Mouse (Mus musculus): Measurements from ENCODE around the gene Olfr1106. TPM values are rescaled to one million over a fixed set of nuclear protein-coding genes. Genes with fewer than 3 reads are reported as not detected.

Gene Olfr1106
- not detected in 2 replicates for polyA plus RNA-seq (2014; fragmentation: Nextera tagmentation; extraction: Ambion mirVana)

GRCm38 (mm10) chr2:87052173-87052572 is at the start of gene Olfr1106:
Gene Olfr1106 (minus strand): TSS chr2:87052273.
- Histone ChIP-seq H3K27me3 (ENCODE audit: control insufficient read depth, insufficient read depth, low read length) (no peaks in the 10 kb centered on the region), H3K4me1 (ENCODE audit: control insufficient read depth, insufficient read depth, low read length) (no peaks in the 10 kb centered on the region), H3K4me3 (ENCODE audit: low read depth, low read length) (no peak within 1 kb of the TSS), H3K36me3 (ENCODE audit: control insufficient read depth, insufficient read depth, low read length) (no peaks in the 10 kb centered on the region), H3K27ac (ENCODE audit: low read length) (no peak within 1 kb of the TSS), H3K4me2 (replicated peaks; ENCODE audit: low read depth, low read length) (no peak within 1 kb of the TSS), H3K9me3 (ENCODE audit: control insufficient read depth, low read depth, low read length) (no peaks in the 10 kb centered on the region), H3K9ac (replicated peaks; ENCODE audit: low read depth, low read length) (no peak within 1 kb of the TSS)
- WGBS, result 78% methylated on average over 1 of the region's 1 CpGs
- ATAC-seq (ENCODE audit: insufficient number of reproducible peaks, insufficient read depth, low FRiP score, low read depth), result no peak

GRCm38 (mm10) chr2:87095908-87096307 is 43.8 kb upstream of the Olfr1106 start, which contains the start of gene Olfr1109:
Gene Olfr1109 (minus strand): TSS chr2:87096008.
- H3K4me1 ChIP-seq (ENCODE audit: control insufficient read depth, insufficient read depth, low read length), result no peaks in the 10 kb centered on the region
- no peaks in the 10 kb centered on the region for H3K9me3 ChIP-seq (ENCODE audit: control insufficient read depth, low read depth, low read length)
- H3K27ac ChIP-seq (ENCODE audit: low read length), result no peak within 1 kb of the TSS
- no peak for ATAC-seq (ENCODE audit: insufficient number of reproducible peaks, insufficient read depth, low FRiP score, low read depth)
- H3K27me3 ChIP-seq (ENCODE audit: control insufficient read depth, insufficient read depth, low read length), result no peaks in the 10 kb centered on the region
- H3K4me3 ChIP-seq (ENCODE audit: low read depth, low read length), result no peak within 1 kb of the TSS
- no peaks in the 10 kb centered on the region for H3K36me3 ChIP-seq (ENCODE audit: control insufficient read depth, insufficient read depth, low read length)
- WGBS, result 80% methylated on average over 1 of the region's 1 CpGs
- no peak within 1 kb of the TSS for H3K9ac ChIP-seq (replicated peaks; ENCODE audit: low read depth, low read length)
- no peak within 1 kb of the TSS for H3K4me2 ChIP-seq (replicated peaks; ENCODE audit: low read depth, low read length)

- Histone ChIP-seq H3K36me3 (ENCODE audit: control insufficient read depth, insufficient read depth, low read length) (no peaks in the 10 kb centered on the region), H3K27ac (ENCODE audit: low read length) (no peak within 1 kb of the TSS), H3K27me3 (ENCODE audit: control insufficient read depth, insufficient read depth, low read length) (no peaks in the 10 kb centered on the region), H3K9me3 (ENCODE audit: control insufficient read depth, low read depth, low read length) (no peaks in the 10 kb centered on the region), H3K4me2 (replicated peaks; ENCODE audit: low read depth, low read length) (no peak within 1 kb of the TSS), H3K4me3 (ENCODE audit: low read depth, low read length) (no peak within 1 kb of the TSS), H3K9ac (replicated peaks; ENCODE audit: low read depth, low read length) (no peak within 1 kb of the TSS), H3K4me1 (ENCODE audit: control insufficient read depth, insufficient read depth, low read length) (no peaks in the 10 kb centered on the region)
- no peak for ATAC-seq (ENCODE audit: insufficient number of reproducible peaks, insufficient read depth, low FRiP score, low read depth)
- WGBS, result 88% methylated on average over 1 of the region's 1 CpGs
Measured at GRCm38 (mm10) chr2:87075717-87076116, 23.6 kb upstream of the Olfr1106 start, which contains the start of gene Olfr1107. Gene Olfr1107 (minus strand): TSS chr2:87075817.

GRCm38 (mm10) chr2:87036431-87036830 is 15.6 kb downstream of the Olfr1106 start, which contains the start of gene Olfr1105:
Gene Olfr1105 (minus strand): TSS chr2:87036531.
- H3K9ac ChIP-seq (replicated peaks; ENCODE audit: low read depth, low read length), result no peak within 1 kb of the TSS
- no peaks in the 10 kb centered on the region for H3K27me3 ChIP-seq (ENCODE audit: control insufficient read depth, insufficient read depth, low read length)
- no peak within 1 kb of the TSS for H3K27ac ChIP-seq (ENCODE audit: low read length)
- no peak within 1 kb of the TSS for H3K4me3 ChIP-seq (ENCODE audit: low read depth, low read length)
- no peaks in the 10 kb centered on the region for H3K9me3 ChIP-seq (ENCODE audit: control insufficient read depth, low read depth, low read length)
- no peak within 1 kb of the TSS for H3K4me2 ChIP-seq (replicated peaks; ENCODE audit: low read depth, low read length)
- no peaks in the 10 kb centered on the region for H3K36me3 ChIP-seq (ENCODE audit: control insufficient read depth, insufficient read depth, low read length)
- no peak for ATAC-seq (ENCODE audit: insufficient number of reproducible peaks, insufficient read depth, low FRiP score, low read depth)
- H3K4me1 ChIP-seq (ENCODE audit: control insufficient read depth, insufficient read depth, low read length), result no peaks in the 10 kb centered on the region

GRCm38 (mm10) chr2:87026980-87027379 is 25.1 kb downstream of the Olfr1106 start, which contains the start of gene Olfr1104:
Gene Olfr1104 (minus strand): TSS chr2:87027080.
- 73% methylated on average over 1 of the region's 1 CpGs for WGBS
- H3K27ac ChIP-seq (ENCODE audit: low read length), result no peak within 1 kb of the TSS
- H3K27me3 ChIP-seq (ENCODE audit: control insufficient read depth, insufficient read depth, low read length), result no peaks in the 10 kb centered on the region
- no peak for ATAC-seq (ENCODE audit: insufficient number of reproducible peaks, insufficient read depth, low FRiP score, low read depth)
- no peaks in the 10 kb centered on the region for H3K9me3 ChIP-seq (ENCODE audit: control insufficient read depth, low read depth, low read length)
- H3K4me2 ChIP-seq (replicated peaks; ENCODE audit: low read depth, low read length), result no peak within 1 kb of the TSS
- H3K36me3 ChIP-seq (ENCODE audit: control insufficient read depth, insufficient read depth, low read length), result no peaks in the 10 kb centered on the region
- no peak within 1 kb of the TSS for H3K4me3 ChIP-seq (ENCODE audit: low read depth, low read length)
- no peaks in the 10 kb centered on the region for H3K4me1 ChIP-seq (ENCODE audit: control insufficient read depth, insufficient read depth, low read length)
- no peak within 1 kb of the TSS for H3K9ac ChIP-seq (replicated peaks; ENCODE audit: low read depth, low read length)

GRCm38 (mm10) chr2:86998098-86998497 is 54.0 kb downstream of the Olfr1106 start, which contains the start of gene Olfr1102:
Gene Olfr1102 (plus strand): TSS chr2:86998398.
- ATAC-seq (ENCODE audit: insufficient number of reproducible peaks, insufficient read depth, low FRiP score, low read depth), result no peak
- H3K4me1 ChIP-seq (ENCODE audit: control insufficient read depth, insufficient read depth, low read length), result no peaks in the 10 kb centered on the region
- no peak within 1 kb of the TSS for H3K4me2 ChIP-seq (replicated peaks; ENCODE audit: low read depth, low read length)
- H3K27me3 ChIP-seq (ENCODE audit: control insufficient read depth, insufficient read depth, low read length), result no peaks in the 10 kb centered on the region
- H3K9me3 ChIP-seq (ENCODE audit: control insufficient read depth, low read depth, low read length), result no peaks in the 10 kb centered on the region
- H3K27ac ChIP-seq (ENCODE audit: low read length), result no peak within 1 kb of the TSS
- no peak within 1 kb of the TSS for H3K9ac ChIP-seq (replicated peaks; ENCODE audit: low read depth, low read length)
- H3K36me3 ChIP-seq (ENCODE audit: control insufficient read depth, insufficient read depth, low read length), result no peaks in the 10 kb centered on the region
- H3K4me3 ChIP-seq (ENCODE audit: low read depth, low read length), result no peak within 1 kb of the TSS

Other genes starting within 250 kb of the Olfr1106 start
- gene Olfr141, start 242.3 kb downstream of the Olfr1106 start, polyA plus RNA-seq (2014; fragmentation: Nextera tagmentation; extraction: Ambion mirVana), result not detected in 2 replicates
- gene Olfr1094, start 227.6 kb downstream of the Olfr1106 start, polyA plus RNA-seq (2014; fragmentation: Nextera tagmentation; extraction: Ambion mirVana), result not detected in 2 replicates
- gene Olfr1095, start 200.6 kb downstream of the Olfr1106 start, polyA plus RNA-seq (2014; fragmentation: Nextera tagmentation; extraction: Ambion mirVana), result not detected in 2 replicates
- gene Gm13723, start 177.5 kb downstream of the Olfr1106 start, polyA plus RNA-seq (2014; fragmentation: Nextera tagmentation; extraction: Ambion mirVana), result not detected in 2 replicates
- not detected in 2 replicates for gene Olfr1097, start 160.1 kb downstream of the Olfr1106 start, polyA plus RNA-seq (2014; fragmentation: Nextera tagmentation; extraction: Ambion mirVana)
- gene Olfr1098, start 127.7 kb downstream of the Olfr1106 start, polyA plus RNA-seq (2014; fragmentation: Nextera tagmentation; extraction: Ambion mirVana), result not detected in 2 replicates
- not detected in 2 replicates for gene Olfr1099, start 91.6 kb downstream of the Olfr1106 start, polyA plus RNA-seq (2014; fragmentation: Nextera tagmentation; extraction: Ambion mirVana)
- gene Olfr1100, start 72.3 kb downstream of the Olfr1106 start, polyA plus RNA-seq (2014; fragmentation: Nextera tagmentation; extraction: Ambion mirVana), result not detected in 2 replicates
- not detected in 2 replicates for gene Olfr1101, start 61.1 kb downstream of the Olfr1106 start, polyA plus RNA-seq (2014; fragmentation: Nextera tagmentation; extraction: Ambion mirVana)
- gene Olfr1102, start 53.9 kb downstream of the Olfr1106 start, polyA plus RNA-seq (2014; fragmentation: Nextera tagmentation; extraction: Ambion mirVana), result not detected in 2 replicates
- not detected in 2 replicates for gene Olfr1104, start 25.2 kb downstream of the Olfr1106 start, polyA plus RNA-seq (2014; fragmentation: Nextera tagmentation; extraction: Ambion mirVana)
- not detected in 2 replicates for gene Olfr1105, start 15.7 kb downstream of the Olfr1106 start, polyA plus RNA-seq (2014; fragmentation: Nextera tagmentation; extraction: Ambion mirVana)
- not detected in 2 replicates for gene Olfr1107, start 23.5 kb upstream of the Olfr1106 start, polyA plus RNA-seq (2014; fragmentation: Nextera tagmentation; extraction: Ambion mirVana)
- gene Olfr1109, start 43.7 kb upstream of the Olfr1106 start, polyA plus RNA-seq (2014; fragmentation: Nextera tagmentation; extraction: Ambion mirVana), result not detected in 2 replicates
- not detected in 2 replicates for gene Olfr259, start 62.3 kb upstream of the Olfr1106 start, polyA plus RNA-seq (2014; fragmentation: Nextera tagmentation; extraction: Ambion mirVana)
- not detected in 2 replicates for gene Olfr1110, start 88.0 kb upstream of the Olfr1106 start, polyA plus RNA-seq (2014; fragmentation: Nextera tagmentation; extraction: Ambion mirVana)
- not detected in 2 replicates for gene Olfr1111, start 100.4 kb upstream of the Olfr1106 start, polyA plus RNA-seq (2014; fragmentation: Nextera tagmentation; extraction: Ambion mirVana)
- not detected in 2 replicates for gene Olfr1112, start 135.5 kb upstream of the Olfr1106 start, polyA plus RNA-seq (2014; fragmentation: Nextera tagmentation; extraction: Ambion mirVana)
- not detected in 2 replicates for gene Olfr1113, start 156.7 kb upstream of the Olfr1106 start, polyA plus RNA-seq (2014; fragmentation: Nextera tagmentation; extraction: Ambion mirVana)
- not detected in 2 replicates for gene Olfr1115, start 195.7 kb upstream of the Olfr1106 start, polyA plus RNA-seq (2014; fragmentation: Nextera tagmentation; extraction: Ambion mirVana)
- not detected in 2 replicates for gene Olfr1116, start 215.3 kb upstream of the Olfr1106 start, polyA plus RNA-seq (2014; fragmentation: Nextera tagmentation; extraction: Ambion mirVana)

All from stomach, embryonic 14.5 days (tissue).